Mouse (Mus musculus) ES-E14 (cell line): ENCODE data around the gene Cyth2. TPM values are rescaled to one million over a fixed set of nuclear protein-coding genes. Genes with fewer than 3 reads are reported as not detected.
A peak's percentile ranks its signal among the peaks of the same experiment; 100 is the strongest.

Experiments used
- DNase-seq: peaks from one replicate; pipeline ENCODE4 v3.0.0-alpha.2; 2013; ENCODE audit warnings: low read depth, low spot score
- H3K27ac ChIP-seq: 2 replicates; pipeline ENCODE4 v1.5.1; 2012; ENCODE audit warnings: low read depth, mild to moderate bottlenecking, low read length, moderate library complexity, mixed read lengths; ENCODE audit not compliant: poor library complexity, insufficient read depth, severe bottlenecking
- H3K36me3 ChIP-seq: 2 replicates; pipeline ENCODE4 v1.6.1; 2012; ENCODE audit warnings: mild to moderate bottlenecking, low read length, moderate library complexity, mixed read lengths; ENCODE audit not compliant: control insufficient read depth, poor library complexity, insufficient read depth, severe bottlenecking
- H3K4me1 ChIP-seq, 2 experiments: fragments of 150-350 bp in 1 of 2; sonication (generic) in 1 of 2; 2 replicates each; pipeline ENCODE4 v1.6.1; 2012; ENCODE audit warnings: low read length in 2 of 2, mild to moderate bottlenecking in 1 of 2, mixed read lengths in 1 of 2; ENCODE audit not compliant: control insufficient read depth in 2 of 2, insufficient read depth in 2 of 2, poor library complexity in 1 of 2
- H3K4me3 ChIP-seq, 2 experiments: fragments of 150-350 bp in 1 of 2; sonication (generic) in 1 of 2; 2 replicates each; pipeline ENCODE4 v1.5.1; 2012; ENCODE audit warnings: low read length in 2 of 2, low read depth in 1 of 2, mild to moderate bottlenecking in 1 of 2, mixed read lengths in 1 of 2; ENCODE audit not compliant: insufficient read depth in 1 of 2, poor library complexity in 1 of 2, severe bottlenecking in 1 of 2
- H3K9ac ChIP-seq: 2 replicates; pipeline ENCODE4 v1.6.1; 2012; ENCODE audit warnings: low read depth, mild to moderate bottlenecking, low read length, mixed read lengths; ENCODE audit not compliant: poor library complexity, insufficient read depth, severe bottlenecking
- H3K9me3 ChIP-seq: fragments of 150-350 bp; sonication (generic); 2 replicates; pipeline ENCODE4 v1.6.1; 2012; ENCODE audit warnings: low read depth, mild to moderate bottlenecking, low read length; ENCODE audit not compliant: control insufficient read depth, insufficient read depth
- CHD2 ChIP-seq: IDR thresholded peaks from 2 replicates; pipeline ENCODE4 v1.6.1; 2014; ENCODE audit warnings: mild to moderate bottlenecking, low read depth, low read length, inconsistent platforms
- HCFC1 ChIP-seq: IDR thresholded peaks from 2 replicates; pipeline ENCODE4 v1.6.1; 2012; ENCODE audit warnings: low read length, inconsistent platforms, borderline replicate concordance; ENCODE audit not compliant: insufficient read depth
- MAFK ChIP-seq: IDR thresholded peaks from 2 replicates; pipeline ENCODE4 v1.6.1; 2014; ENCODE audit warnings: mild to moderate bottlenecking, low read depth, low read length, inconsistent platforms; ENCODE audit not compliant: insufficient read depth
- ZC3H11A ChIP-seq: IDR thresholded peaks from 2 replicates; pipeline ENCODE4 v1.6.1; 2012; ENCODE audit warnings: low read depth, mild to moderate bottlenecking, inconsistent platforms, low read length, borderline replicate concordance
- ZNF384 ChIP-seq: IDR thresholded peaks from 2 replicates; pipeline ENCODE4 v1.6.1; 2012; ENCODE audit warnings: low read depth, low read length, inconsistent platforms
- in situ Hi-C, 2 experiments: fragments of 600-800 bp; cut with MboI; formaldehyde crosslinking; loops; one replicate each; pipeline ENCODE4 v1.15.1; 2025; ENCODE audit warnings: low sequenced_read_pairs in 2 of 2, inconsistent platforms in 1 of 2; ENCODE audit not compliant: unreplicated experiment in 2 of 2
- total RNA-seq: library from RNA; depleted of rRNA; stranded (reverse); fragments of 300-350 nt; gene quantifications from 2 replicates; pipeline ENCODE4 v1.2.3, GENCODE M21; 2012

Cyth2 gene
- total RNA-seq, 1 experiment: 113 TPM

DNA sequence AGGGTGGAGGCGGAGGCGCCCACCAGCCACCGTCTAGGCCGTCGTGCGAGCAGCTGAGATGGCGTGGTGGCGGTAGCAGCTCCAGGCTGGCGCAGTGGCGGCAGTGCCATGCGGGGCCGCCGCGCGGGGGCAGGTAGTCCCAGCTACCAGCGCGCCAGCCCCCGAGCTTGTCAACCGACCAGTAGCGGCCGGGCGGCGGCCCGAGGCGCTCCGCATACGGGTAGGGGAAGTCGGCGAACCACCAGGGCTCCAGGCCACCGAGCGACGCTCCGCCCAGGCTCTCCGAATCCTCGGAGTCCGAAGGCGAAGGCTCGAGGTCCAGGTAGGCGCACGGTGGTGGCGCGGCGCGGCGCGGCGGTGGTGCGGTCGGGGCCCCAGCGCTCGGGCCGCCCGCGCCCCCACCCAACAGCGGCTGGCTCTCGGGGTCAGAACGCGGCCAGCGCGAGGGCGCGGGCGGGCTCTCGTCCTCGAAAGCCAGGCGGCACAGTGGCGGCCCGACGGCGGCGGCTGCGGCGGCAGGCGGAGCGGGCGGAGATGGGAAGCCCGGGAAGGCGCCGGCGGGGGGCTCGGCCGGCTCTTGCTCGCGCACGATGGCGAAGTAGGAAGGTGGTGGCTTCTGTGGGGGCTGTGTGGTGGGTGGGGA is 18.9 kb upstream of the Cyth2 start:
- peaks cover 0 to 6% of the 10 kb centered on the region in 2 experiments; a peak in 2 of 4 replicates for H3K4me1 ChIP-seq
- in situ Hi-C loops: no loop called here
- no peaks in the 10 kb centered on the region for H3K9me3 ChIP-seq
- peak overlapping the region; percentile 54 to 73 for H3K4me3 ChIP-seq
- H3K27ac ChIP-seq: no peak overlapping the region
- TF ChIP-seq CHD2: no peak
- no peak for TF ChIP-seq HCFC1
- H3K36me3 ChIP-seq: peaks cover 9% of the 10 kb centered on the region
- DNase-seq: no peak
- H3K9ac ChIP-seq: peak overlapping the region; percentile 59

DNA sequence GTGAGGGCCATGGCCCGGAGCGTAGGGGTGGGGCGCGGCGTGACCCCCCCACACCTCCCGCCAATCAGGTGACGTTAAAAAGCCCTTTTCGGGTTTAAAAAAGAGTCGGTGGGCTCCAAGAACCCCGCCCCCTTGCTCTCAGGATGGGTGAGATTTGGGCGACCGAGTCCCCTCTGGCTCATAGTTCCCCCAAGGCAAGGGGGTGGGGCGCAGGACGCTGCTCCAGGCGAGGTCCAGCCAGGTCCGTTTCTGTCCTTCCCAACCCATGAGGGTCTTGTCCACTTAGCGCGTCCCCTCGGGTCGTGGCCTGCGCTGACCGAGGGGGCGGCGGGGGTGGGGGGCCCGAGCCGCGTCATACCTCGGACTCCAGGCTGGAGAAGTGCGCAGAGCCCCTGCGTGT is 18.0 kb upstream of the Cyth2 start:
- no peak overlapping the region for H3K27ac ChIP-seq
- peaks cover 0 to 6% of the 10 kb centered on the region in 2 experiments; a peak in 2 of 4 replicates for H3K4me1 ChIP-seq

DNA sequence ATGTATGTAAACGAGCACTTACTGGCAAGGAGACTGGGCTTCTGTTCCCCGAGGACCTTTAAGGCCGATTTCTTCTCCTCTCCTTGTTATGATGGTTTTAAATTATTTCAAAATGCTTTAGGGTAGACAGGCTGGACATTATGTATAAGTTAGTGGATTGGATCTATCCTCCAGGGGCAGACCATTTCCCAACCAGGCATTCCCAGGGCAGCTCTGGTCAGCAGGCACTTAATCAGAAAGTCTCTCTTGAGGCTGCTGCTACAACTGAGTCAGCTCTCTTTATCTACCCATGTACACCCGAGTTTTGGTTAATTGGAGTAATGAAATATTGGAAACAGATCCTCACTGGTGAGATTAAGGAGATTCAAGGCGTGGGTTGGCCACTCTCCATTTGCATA is 16.7 kb upstream of the Cyth2 start:
- in situ Hi-C loops: no loop called here
- TF ChIP-seq CHD2: no peak
- no peak for TF ChIP-seq HCFC1
- TF ChIP-seq ZC3H11A: no peak
- TF ChIP-seq MAFK: no peak
- no peak for TF ChIP-seq ZNF384
- Histone ChIP-seq H3K4me3 (peak overlapping the region; percentile 97 to 99; a peak in 3 of 4 replicates), H3K9ac (no peak overlapping the region), H3K36me3 (peaks cover 29% of the 10 kb centered on the region), H3K9me3 (no peaks in the 10 kb centered on the region), H3K4me1 (peaks cover 0 to 6% of the 10 kb centered on the region in 2 experiments; a peak in 2 of 4 replicates), H3K27ac (no peak overlapping the region)
- DNase-seq: no peak

More for the DNA sequence above, 18.0 kb upstream of the Cyth2 start:
- Histone ChIP-seq H3K36me3 (peaks cover 16% of the 10 kb centered on the region), H3K4me3 (peak overlapping the region; percentile 45 to 73; a peak in 3 of 4 replicates), H3K9me3 (no peaks in the 10 kb centered on the region), H3K9ac (no peak overlapping the region)
- no peak for TF ChIP-seq MAFK
- TF ChIP-seq ZNF384: no peak
- no peak for TF ChIP-seq ZC3H11A
- no peak for TF ChIP-seq CHD2
- no peak for TF ChIP-seq HCFC1
- in situ Hi-C loops: no loop called here
- no peak for DNase-seq

- H3K9ac ChIP-seq: peak within 1 kb of the TSS; percentile 99
- in situ Hi-C loops: no loop called here
- H3K4me1 ChIP-seq: peaks cover 0 to 7% of the 10 kb centered on the region in 2 experiments; a peak in 2 of 4 replicates
- peak within 1 kb of the TSS; percentile 97 to 99 for H3K4me3 ChIP-seq
- DNase-seq: peak; percentile 90
- H3K36me3 ChIP-seq: peaks cover 34% of the 10 kb centered on the region
- peak; percentile 88 for TF ChIP-seq HCFC1
- no peak for TF ChIP-seq CHD2
- TF ChIP-seq ZNF384: no peak
- 0 out of 2 replicates have a peak within 1 kb of the TSS, but pooled peaks have one; percentile 60 for H3K27ac ChIP-seq
- H3K9me3 ChIP-seq: no peaks in the 10 kb centered on the region
Measured at GRCm38 (mm10) chr7:45830427-45831127, 16.2 kb upstream of the Cyth2 start, which contains the start of gene Grwd1. TSS of gene Grwd1 (minus strand) at chr7:45830944.
